Mouse (Mus musculus) left cerebral cortex, adult 9 months (tissue): ENCODE data around the gene Stat5b.
A peak's percentile ranks its signal among the peaks of the same experiment; 100 is the strongest.

Experiments used
- DNase-seq, 2 experiments: peaks; one replicate each; pipeline ENCODE4 v3.0.0; 2022; ENCODE audit warnings: low spot score in 2 of 2

The Stat5b gene

DNA sequence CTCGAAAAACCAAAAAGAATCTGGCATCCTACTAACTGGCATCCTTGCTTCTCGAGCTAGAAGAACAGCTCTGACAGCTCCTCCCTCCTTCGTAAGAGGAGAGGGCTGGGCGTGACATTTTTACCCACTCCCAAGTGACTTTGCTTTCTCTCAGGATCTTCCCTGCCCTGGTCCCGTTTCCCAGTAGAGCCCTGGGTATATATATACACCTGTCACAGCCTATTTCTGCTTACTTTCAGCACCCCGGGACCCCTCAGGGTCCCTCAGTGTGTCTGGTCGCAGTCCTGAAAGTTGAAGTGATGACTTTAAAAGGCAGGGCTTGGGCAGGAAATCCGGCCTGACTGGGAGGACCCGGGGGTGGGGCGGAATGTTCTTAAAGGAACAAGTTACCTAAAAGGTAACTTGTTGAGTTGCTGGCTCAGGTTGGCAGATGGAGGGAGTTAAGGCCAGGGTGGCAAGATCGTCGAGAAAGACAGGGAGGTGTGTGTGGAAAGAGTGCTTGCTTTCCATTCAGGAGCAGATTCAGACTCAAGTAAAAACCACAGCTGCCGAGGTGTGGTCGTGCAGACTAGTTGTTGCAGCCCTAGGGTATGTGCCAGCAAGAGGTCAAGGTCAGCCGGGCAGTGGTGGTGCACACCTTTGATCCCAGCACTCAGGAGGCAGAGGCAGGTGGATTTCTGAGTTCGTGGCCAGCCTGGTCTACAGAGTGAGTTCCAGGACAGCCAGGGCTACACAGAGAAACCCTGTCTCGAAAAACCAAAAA, 79.7 kb downstream of the Stat5b start, which contains the start of gene Ghdc:
Gene Ghdc (minus strand): TSS at position 312 of the 763 bp plus-strand sequence.
- peak in 1 of 2 experiments; percentile 81 for DNase-seq

- DNase-seq = no peak
Observed at GRCm38 (mm10) chr11:100769980-100770379, 80.5 kb downstream of the Stat5b start.

- no peak for DNase-seq
Observed at GRCm38 (mm10) chr11:100767871-100768270, 82.7 kb downstream of the Stat5b start.

GRCm38 (mm10) chr11:100766726-100767125, 83.8 kb downstream of the Stat5b start:
- DNase-seq = no peak

- no peak for DNase-seq
Observed at GRCm38 (mm10) chr11:100762831-100763230, 87.7 kb downstream of the Stat5b start, which contains the start of gene Hcrt. Hcrt (minus strand) TSS chr11:100762931.

DNA sequence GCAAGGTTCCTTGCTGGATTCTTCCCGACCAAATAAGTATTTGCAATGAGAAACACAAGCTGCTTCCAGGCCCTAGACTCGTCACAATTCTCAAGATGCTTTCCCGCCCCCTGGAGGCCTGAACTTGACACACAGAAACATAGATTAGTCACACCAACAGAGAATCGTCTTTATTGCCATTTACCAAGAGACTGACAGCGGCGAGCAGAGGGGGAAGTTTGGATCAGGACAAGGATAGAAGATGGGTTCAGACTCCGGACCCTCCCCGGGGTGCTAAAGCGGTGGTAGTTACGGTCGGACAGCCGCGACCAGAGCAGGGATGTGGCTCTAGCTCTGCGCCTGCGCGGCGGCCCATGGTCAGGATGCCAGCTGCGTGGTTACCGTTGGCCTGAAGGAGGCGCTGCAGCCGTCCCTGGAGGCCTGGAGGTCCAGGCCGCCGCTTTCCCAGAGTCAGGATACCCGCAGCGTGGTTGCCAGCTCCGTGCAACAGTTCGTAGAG, 88.9 kb downstream of the Stat5b start:
- peak in 1 of 2 experiments; percentile 91 for DNase-seq

DNA sequence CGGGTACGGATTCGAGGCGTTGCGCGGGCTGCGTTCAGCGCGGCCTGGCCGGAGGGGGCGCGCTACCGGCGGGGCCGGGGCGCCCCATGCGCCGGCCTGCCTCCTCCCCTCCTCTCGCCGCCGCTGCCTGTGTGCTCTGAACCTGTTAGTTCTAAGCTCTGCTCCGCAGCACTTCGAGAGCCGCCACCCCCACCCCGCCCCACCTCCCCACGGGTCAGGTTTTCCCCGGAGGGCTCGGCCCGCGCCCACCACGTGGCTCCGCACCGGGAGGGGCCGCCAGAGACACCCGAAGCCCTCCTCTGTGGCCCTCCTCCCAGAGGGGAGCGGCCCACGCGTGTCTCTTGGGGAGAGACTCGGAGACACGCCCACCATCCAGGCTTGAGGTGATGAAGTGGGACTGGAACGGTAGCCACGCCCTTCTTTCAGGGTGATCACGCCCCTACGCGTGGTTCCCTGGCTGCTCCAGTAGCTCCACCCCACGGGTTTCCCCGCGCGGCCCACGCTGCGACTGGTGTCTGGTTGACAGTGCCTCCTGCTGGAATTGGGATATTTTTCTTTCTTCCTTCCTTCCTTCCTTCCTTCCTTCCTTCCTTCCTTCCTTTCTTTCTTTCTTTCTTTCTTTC, 90.8 kb downstream of the Stat5b start, which contains the start of gene Kcnh4:
Gene Kcnh4 (minus strand): TSS at position 332 of the 623 bp plus-strand sequence.
- DNase-seq = peak; percentile 89 to 93

GRCm38 (mm10) chr11:100758707-100759610, 91.6 kb downstream of the Stat5b start:
- no peak for DNase-seq

- no peak for DNase-seq
Observed at GRCm38 (mm10) chr11:100757566-100757965, 93.0 kb downstream of the Stat5b start.

GRCm38 (mm10) chr11:100756476-100756875, 94.0 kb downstream of the Stat5b start:
- no peak for DNase-seq

DNA sequence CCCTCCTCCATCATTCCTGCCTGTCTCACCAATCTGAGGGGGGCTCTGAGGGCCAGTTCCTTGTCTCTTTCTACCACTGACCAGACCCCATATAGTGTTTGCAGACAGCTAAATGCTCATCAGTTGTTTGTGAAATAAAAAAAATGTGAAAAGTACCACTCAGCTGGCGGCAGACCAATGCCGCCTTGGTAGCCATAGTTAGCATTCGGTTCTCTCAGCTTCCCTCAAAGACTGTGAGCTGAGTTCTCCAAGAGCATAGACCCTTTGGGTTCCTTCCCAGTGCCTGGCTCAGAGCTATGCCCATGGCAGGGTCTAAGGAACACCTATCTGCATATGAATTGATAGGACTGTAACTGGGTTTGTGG, 95.8 kb downstream of the Stat5b start:
- peak in 1 of 2 experiments; percentile 74 for DNase-seq

- peak in 1 of 2 experiments; percentile 80 for DNase-seq
Observed at GRCm38 (mm10) chr11:100754021-100754692, 96.4 kb downstream of the Stat5b start.

DNA sequence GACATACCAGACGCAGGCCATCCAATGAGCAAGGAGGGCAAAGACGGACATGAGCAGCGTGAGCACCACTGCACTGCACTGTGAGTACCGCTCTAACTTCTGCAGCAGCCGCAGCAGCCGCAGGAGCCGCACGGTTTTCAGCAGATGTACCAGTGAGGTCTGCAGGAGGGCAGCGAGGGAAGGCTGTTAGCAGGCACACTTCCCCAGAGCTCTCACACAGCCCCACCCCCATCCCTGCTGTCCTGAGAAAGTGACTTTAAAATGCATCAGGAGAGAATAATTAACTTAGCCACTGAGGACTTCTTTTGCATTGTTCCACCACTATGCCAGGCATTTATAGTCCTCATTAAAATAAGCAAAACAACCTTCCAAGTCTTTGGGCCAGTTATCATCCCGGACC, 98.2 kb downstream of the Stat5b start:
- DNase-seq = no peak

GRCm38 (mm10) chr11:100750127-100750526, 100.4 kb downstream of the Stat5b start:
- no peak for DNase-seq

DNA sequence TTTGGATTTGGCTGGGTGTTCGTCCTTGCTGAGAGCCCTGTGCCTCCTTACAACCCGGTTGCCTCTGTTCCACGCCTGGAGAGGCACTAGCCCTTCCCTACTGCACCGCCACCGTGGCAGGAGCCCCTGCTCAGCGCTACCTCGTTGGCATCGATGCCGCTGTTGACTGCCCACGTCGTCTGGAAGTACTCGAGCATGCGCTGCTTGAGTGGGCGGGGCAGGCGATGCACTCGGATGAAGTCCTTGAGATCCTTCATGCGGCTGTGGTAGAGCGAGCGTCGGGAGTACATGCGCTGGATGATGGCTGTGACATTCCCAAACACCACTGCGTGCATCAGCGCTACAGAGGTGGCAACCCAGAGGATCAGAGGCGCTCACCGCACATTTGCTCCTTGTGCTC, 101.1 kb downstream of the Stat5b start:
- DNase-seq = no peak

DNA sequence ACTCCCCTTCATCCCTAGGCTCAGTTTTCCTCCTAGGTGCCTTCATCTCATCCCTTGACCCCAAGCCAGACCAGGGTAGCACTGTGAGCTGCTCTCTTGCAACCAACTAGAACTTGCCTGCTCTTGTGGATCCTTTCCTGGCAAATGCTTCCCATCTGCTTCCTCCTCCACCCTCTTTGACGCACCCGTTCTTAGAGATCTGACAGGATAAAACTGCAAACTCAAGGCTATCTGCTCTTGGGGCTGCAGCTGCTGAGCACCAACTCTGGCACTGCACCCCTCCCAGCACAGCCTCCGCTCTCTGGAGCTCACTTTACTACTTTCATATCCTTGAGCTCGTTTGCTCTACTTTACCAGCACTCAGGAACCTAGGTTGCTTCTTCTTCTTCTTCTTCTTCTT, 101.9 kb downstream of the Stat5b start:
- no peak for DNase-seq

GRCm38 (mm10) chr11:100747114-100747513, 103.4 kb downstream of the Stat5b start:
- no peak for DNase-seq

DNA sequence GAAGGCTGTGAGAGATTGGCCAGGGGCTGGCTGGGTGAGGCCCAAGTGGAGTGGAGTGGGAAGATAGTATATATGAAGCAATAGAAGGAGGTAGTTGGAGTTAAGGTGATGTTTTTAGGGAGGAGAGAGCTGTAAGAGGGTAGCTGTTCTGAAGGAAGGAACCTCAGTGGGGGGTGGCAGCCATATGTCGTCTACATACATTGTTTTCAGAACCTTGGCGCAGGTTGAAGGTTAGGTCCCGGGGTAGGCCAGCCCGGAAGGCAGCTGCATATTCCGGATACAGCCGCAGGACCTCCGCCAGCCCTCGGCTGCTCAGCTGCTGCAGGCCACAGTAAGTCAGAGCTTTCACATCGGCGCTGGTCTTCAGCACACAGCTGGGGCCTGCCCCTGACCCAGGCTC, 104.0 kb downstream of the Stat5b start:
- no peak for DNase-seq

DNA sequence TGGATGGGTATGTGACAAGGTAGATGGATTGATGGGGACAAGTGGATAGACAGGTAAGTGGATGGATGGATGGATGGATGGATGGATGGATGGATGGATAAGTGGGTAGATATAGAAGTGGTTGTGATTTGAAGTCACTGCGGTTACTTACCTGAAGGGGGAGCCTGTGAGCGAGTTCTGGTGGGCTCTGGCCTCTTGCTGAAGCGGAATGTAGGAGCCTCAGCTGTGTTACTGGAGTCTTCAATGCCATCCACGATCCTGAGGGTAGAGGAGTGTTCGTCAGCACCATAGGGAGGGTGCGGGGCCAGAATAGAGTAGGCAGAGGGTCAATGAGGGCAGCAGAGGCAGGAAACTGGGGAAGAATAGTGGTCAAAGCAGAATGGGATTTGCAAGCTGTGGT, 105.4 kb downstream of the Stat5b start:
- DNase-seq = no peak

- no peak for DNase-seq
Observed at GRCm38 (mm10) chr11:100741348-100741747, 109.2 kb downstream of the Stat5b start.

- no peak for DNase-seq
Observed at GRCm38 (mm10) chr11:100738749-100739148, 111.8 kb downstream of the Stat5b start.
